Mouse (Mus musculus): ENCODE results near the gene Ccdc189. TPM values are rescaled to one million over a fixed set of nuclear protein-coding genes. Genes with fewer than 3 reads are reported as not detected.
"Not testable (repeated sequence)": the region's sequence is repeated elsewhere in the genome, so short reads cannot be mapped to it uniquely, and the experiment has no call there.

The Ccdc189 gene
- total RNA-seq (2021), result 1 to 10 TPM; 2.9 to 3.3 TPM
- long read RNA-seq, experiment 1, partial matches to known transcripts, result 0 of 1 reads
- long read RNA-seq, experiment 1, other reads (novel, unspliced or antisense), result 1 of 1 reads
- long read RNA-seq, experiment 2, result 0 reads

- DNase-seq (ENCODE audit: low spot score), result peak; percentile 96
These were observed at the start of gene Ccdc189, which contains the start of gene Rnf40 for GRCm38 (mm10) chr7:127588011-127588871. Gene Ccdc189, minus strand, starts transcription at chr7:127588595. Gene Rnf40, plus strand, starts transcription at chr7:127588767.

GRCm38 (mm10) chr7:127636963-127637362 lies 48.6 kb upstream of the Ccdc189 start:
- DNase-seq (ENCODE audit: low spot score), result peak; percentile 75

GRCm38 (mm10) chr7:127631416-127631815 lies 43.0 kb upstream of the Ccdc189 start:
- DNase-seq (ENCODE audit: low spot score), result no peak

GRCm38 (mm10) chr7:127628646-127629045 lies 40.3 kb upstream of the Ccdc189 start:
- DNase-seq (ENCODE audit: low spot score), result no peak

- DNase-seq (ENCODE audit: low spot score), result no peak
These were observed 38.1 kb upstream of the Ccdc189 start for GRCm38 (mm10) chr7:127626471-127626870.

GRCm38 (mm10) chr7:127626039-127626438 lies 37.6 kb upstream of the Ccdc189 start:
- DNase-seq (ENCODE audit: low spot score), result no peak

- not testable (repeated sequence) for DNase-seq (ENCODE audit: low spot score)
These were observed 30.0 kb upstream of the Ccdc189 start for GRCm38 (mm10) chr7:127618402-127618801.

GRCm38 (mm10) chr7:127617962-127618361 lies 29.6 kb upstream of the Ccdc189 start:
- no peak for DNase-seq (ENCODE audit: low spot score)

- no peak for DNase-seq (ENCODE audit: low spot score)
These were observed 28.5 kb upstream of the Ccdc189 start for GRCm38 (mm10) chr7:127616881-127617280.

GRCm38 (mm10) chr7:127616336-127616735 lies 27.9 kb upstream of the Ccdc189 start:
- DNase-seq (ENCODE audit: low spot score), result no peak

GRCm38 (mm10) chr7:127614891-127615843 lies 26.8 kb upstream of the Ccdc189 start, which contains the start of gene Zfp629:
Gene Zfp629, minus strand, starts transcription at chr7:127615797.
- DNase-seq (ENCODE audit: low spot score), result peak; percentile 76

- peak; percentile 28 for DNase-seq (ENCODE audit: low spot score)
These were observed 26.1 kb upstream of the Ccdc189 start for GRCm38 (mm10) chr7:127614511-127614890.

GRCm38 (mm10) chr7:127614091-127614490 lies 25.7 kb upstream of the Ccdc189 start:
- DNase-seq (ENCODE audit: low spot score), result peak; percentile 0

GRCm38 (mm10) chr7:127613501-127613900 lies 25.1 kb upstream of the Ccdc189 start:
- DNase-seq (ENCODE audit: low spot score), result no peak

- no peak for DNase-seq (ENCODE audit: low spot score)
These were observed 23.2 kb upstream of the Ccdc189 start for GRCm38 (mm10) chr7:127611561-127611960.

GRCm38 (mm10) chr7:127611011-127611410 lies 22.6 kb upstream of the Ccdc189 start:
- DNase-seq (ENCODE audit: low spot score), result no peak

GRCm38 (mm10) chr7:127607150-127607549 lies 18.8 kb upstream of the Ccdc189 start:
- no peak for DNase-seq (ENCODE audit: low spot score)

GRCm38 (mm10) chr7:127604256-127604655 lies 15.9 kb upstream of the Ccdc189 start:
- no peak for DNase-seq (ENCODE audit: low spot score)

- DNase-seq (ENCODE audit: low spot score), result no peak
These were observed 14.5 kb upstream of the Ccdc189 start for GRCm38 (mm10) chr7:127602903-127603302.

- no peak for DNase-seq (ENCODE audit: low spot score)
These were observed 13.3 kb upstream of the Ccdc189 start for GRCm38 (mm10) chr7:127601735-127602134.

- DNase-seq (ENCODE audit: low spot score), result no peak
These were observed 12.2 kb upstream of the Ccdc189 start for GRCm38 (mm10) chr7:127600612-127601011.

- no peak for DNase-seq (ENCODE audit: low spot score)
These were observed 8.4 kb upstream of the Ccdc189 start for GRCm38 (mm10) chr7:127596747-127597146.
